Mouse (Mus musculus) erythroblast, adult 5-6 weeks (primary cell): ENCODE measurements around the gene Ndufa6. TPM values are rescaled to one million over a fixed set of nuclear protein-coding genes. Genes with fewer than 3 reads are reported as not detected.

Source experiments
- total RNA-seq, 2 experiments: library from RNA; stranded (forward) in 1 of 2; stranded (reverse) in 1 of 2; fragments of 150-400 nt in 1 of 2; fragments of 200-764, 138-1000 nt in 1 of 2; gene quantifications; 2 replicates each; pipeline versions ENCODE4 v1.2.3 to v1.2.4; 2015 to 2017; ENCODE audit warnings: low replicate concordance in 2 of 2

The Ndufa6 gene
- total RNA-seq, 2 experiments from 2014 or later: 34.2 to 55.3 TPM

Other genes starting within 250 kb of the Ndufa6 start
- 0.63 TPM in 1 of 2 replicates, not detected in the other for gene Ccdc134, start 226.4 kb downstream of the Ndufa6 start, total RNA-seq (2015; ENCODE audit: low replicate concordance)
- 4.1 and 5.0 TPM in 2 replicates for gene Ccdc134, start 226.4 kb downstream of the Ndufa6 start, total RNA-seq (2017; ENCODE audit: low replicate concordance)
- gene Srebf2, start 207.1 kb downstream of the Ndufa6 start, total RNA-seq (2015; ENCODE audit: low replicate concordance): 9.0 and 12.5 TPM in 2 replicates
- 11.2 and 15.5 TPM in 2 replicates for gene Srebf2, start 207.1 kb downstream of the Ndufa6 start, total RNA-seq (2017; ENCODE audit: low replicate concordance)
- not detected in 2 replicates for gene Shisa8, start 141.5 kb downstream of the Ndufa6 start, total RNA-seq (2015; ENCODE audit: low replicate concordance)
- gene Shisa8, start 141.5 kb downstream of the Ndufa6 start, total RNA-seq (2017; ENCODE audit: low replicate concordance): not detected in 2 replicates
- 0.84 and 6.3 TPM in 2 replicates for gene Tnfrsf13c, start 130.0 kb downstream of the Ndufa6 start, total RNA-seq (2015; ENCODE audit: low replicate concordance)
- not detected in 2 replicates for gene Tnfrsf13c, start 130.0 kb downstream of the Ndufa6 start, total RNA-seq (2017; ENCODE audit: low replicate concordance)
- 10.7 and 11.0 TPM in 2 replicates for gene Cenpm, start 109.6 kb downstream of the Ndufa6 start, total RNA-seq (2015; ENCODE audit: low replicate concordance)
- gene Cenpm, start 109.6 kb downstream of the Ndufa6 start, total RNA-seq (2017; ENCODE audit: low replicate concordance): 2.3 and 7.2 TPM in 2 replicates
- gene 1500009C09Rik, start 101.9 kb downstream of the Ndufa6 start, total RNA-seq (2015; ENCODE audit: low replicate concordance): not detected in 2 replicates
- gene 1500009C09Rik, start 101.9 kb downstream of the Ndufa6 start, total RNA-seq (2017; ENCODE audit: low replicate concordance): not detected in 2 replicates
- 2.3 TPM in 1 of 2 replicates, not detected in the other for gene Sept3, start 79.4 kb downstream of the Ndufa6 start, total RNA-seq (2015; ENCODE audit: low replicate concordance)
- 0.09 TPM in 1 of 2 replicates, not detected in the other for gene Sept3, start 79.4 kb downstream of the Ndufa6 start, total RNA-seq (2017; ENCODE audit: low replicate concordance)
- not detected in 2 replicates for gene Wbp2nl, start 55.4 kb downstream of the Ndufa6 start, total RNA-seq (2015; ENCODE audit: low replicate concordance)
- gene Wbp2nl, start 55.4 kb downstream of the Ndufa6 start, total RNA-seq (2017; ENCODE audit: low replicate concordance): not detected in 2 replicates
- gene Naga, start 15.4 kb downstream of the Ndufa6 start, total RNA-seq (2015; ENCODE audit: low replicate concordance): 49.5 and 74.2 TPM in 2 replicates
- 22.7 and 56.3 TPM in 2 replicates for gene Naga, start 15.4 kb downstream of the Ndufa6 start, total RNA-seq (2017; ENCODE audit: low replicate concordance)
- 22.7 and 44.9 TPM in 2 replicates for gene Pheta2, start 15.4 kb downstream of the Ndufa6 start, total RNA-seq (2015; ENCODE audit: low replicate concordance)
- gene Pheta2, start 15.4 kb downstream of the Ndufa6 start, total RNA-seq (2017; ENCODE audit: low replicate concordance): 79.0 and 86.0 TPM in 2 replicates
- gene Smdt1, start 15.4 kb downstream of the Ndufa6 start, total RNA-seq (2015; ENCODE audit: low replicate concordance): 91.5 and 150 TPM in 2 replicates
- 42.7 and 69.4 TPM in 2 replicates for gene Smdt1, start 15.4 kb downstream of the Ndufa6 start, total RNA-seq (2017; ENCODE audit: low replicate concordance)
- gene Cyp2d22, start 25.9 kb upstream of the Ndufa6 start, total RNA-seq (2015; ENCODE audit: low replicate concordance): not detected in 2 replicates
- gene Cyp2d22, start 25.9 kb upstream of the Ndufa6 start, total RNA-seq (2017; ENCODE audit: low replicate concordance): 0.26 TPM in 1 of 2 replicates, not detected in the other
- not detected in 2 replicates for gene Cyp2d11, start 39.7 kb upstream of the Ndufa6 start, total RNA-seq (2015; ENCODE audit: low replicate concordance)
- gene Cyp2d11, start 39.7 kb upstream of the Ndufa6 start, total RNA-seq (2017; ENCODE audit: low replicate concordance): not detected in 2 replicates
- not detected in 2 replicates for gene Cyp2d10, start 52.9 kb upstream of the Ndufa6 start, total RNA-seq (2015; ENCODE audit: low replicate concordance)
- gene Cyp2d10, start 52.9 kb upstream of the Ndufa6 start, total RNA-seq (2017; ENCODE audit: low replicate concordance): not detected in 2 replicates
- gene Cyp2d9, start 79.1 kb upstream of the Ndufa6 start, total RNA-seq (2015; ENCODE audit: low replicate concordance): not detected in 2 replicates
- not detected in 2 replicates for gene Cyp2d9, start 79.1 kb upstream of the Ndufa6 start, total RNA-seq (2017; ENCODE audit: low replicate concordance)
- gene Cyp2d12, start 200.8 kb upstream of the Ndufa6 start, total RNA-seq (2015; ENCODE audit: low replicate concordance): not detected in 2 replicates
- gene Cyp2d12, start 200.8 kb upstream of the Ndufa6 start, total RNA-seq (2017; ENCODE audit: low replicate concordance): 0.56 TPM in 1 of 2 replicates, not detected in the other